Mouse (Mus musculus) right cerebral cortex, adult 2 months (tissue): ENCODE measurements at regions not wholly inside any gene's neighbourhood (a gene's known extent, or its start where the extent isn't known, plus 50 kb on each side); places are given as distances from the start of the nearest gene placed in this dataset.
A peak's percentile ranks its signal among the peaks of the same experiment; 100 is the strongest.

Source experiments
- DNase-seq, 2 experiments: peaks; one replicate each; pipeline ENCODE4 v3.0.0; 2021 to 2022; ENCODE audit warnings: low spot score in 2 of 2

DNA sequence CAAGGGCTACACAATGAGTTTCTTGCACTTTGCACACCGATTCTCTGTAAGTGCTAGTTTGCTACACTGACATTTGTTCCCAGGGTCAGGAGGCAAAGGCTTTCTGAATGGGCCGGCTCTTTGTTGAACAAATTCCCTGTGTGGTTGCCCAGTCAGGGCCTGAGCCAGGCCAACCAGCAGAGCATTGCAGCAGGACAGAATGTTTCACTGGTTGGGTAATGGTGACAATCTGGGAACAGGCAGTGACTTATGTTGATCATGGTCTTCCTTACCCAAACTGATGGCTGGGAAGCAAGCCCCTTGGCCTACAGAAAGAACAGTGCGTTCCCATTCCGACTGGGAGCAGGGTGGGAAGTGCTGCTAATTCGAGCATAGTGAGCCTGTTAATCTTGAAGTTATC lies 363.7 kb upstream of the Satb1 start:
- no peak for DNase-seq

DNA sequence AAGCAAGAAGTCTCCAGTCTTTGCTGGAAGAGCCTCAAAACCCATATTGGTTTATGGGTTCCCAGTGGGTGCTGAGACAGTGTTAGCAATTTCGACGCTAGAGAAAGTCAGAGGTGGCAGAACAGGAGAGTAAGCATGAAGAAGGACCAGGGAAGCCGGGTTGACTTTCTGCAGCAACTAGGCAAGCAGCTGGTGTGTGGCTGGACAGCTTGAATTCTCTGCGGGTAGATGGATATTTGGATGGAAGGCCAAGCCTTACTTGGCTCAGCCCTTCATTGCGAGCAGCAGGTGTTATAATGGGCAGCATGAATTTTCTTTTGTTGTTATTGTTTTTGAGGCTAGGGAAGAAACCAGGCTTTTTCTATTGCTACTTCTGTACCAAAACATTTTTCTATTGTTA lies 362.7 kb upstream of the Satb1 start:
- DNase-seq = no peak

DNA sequence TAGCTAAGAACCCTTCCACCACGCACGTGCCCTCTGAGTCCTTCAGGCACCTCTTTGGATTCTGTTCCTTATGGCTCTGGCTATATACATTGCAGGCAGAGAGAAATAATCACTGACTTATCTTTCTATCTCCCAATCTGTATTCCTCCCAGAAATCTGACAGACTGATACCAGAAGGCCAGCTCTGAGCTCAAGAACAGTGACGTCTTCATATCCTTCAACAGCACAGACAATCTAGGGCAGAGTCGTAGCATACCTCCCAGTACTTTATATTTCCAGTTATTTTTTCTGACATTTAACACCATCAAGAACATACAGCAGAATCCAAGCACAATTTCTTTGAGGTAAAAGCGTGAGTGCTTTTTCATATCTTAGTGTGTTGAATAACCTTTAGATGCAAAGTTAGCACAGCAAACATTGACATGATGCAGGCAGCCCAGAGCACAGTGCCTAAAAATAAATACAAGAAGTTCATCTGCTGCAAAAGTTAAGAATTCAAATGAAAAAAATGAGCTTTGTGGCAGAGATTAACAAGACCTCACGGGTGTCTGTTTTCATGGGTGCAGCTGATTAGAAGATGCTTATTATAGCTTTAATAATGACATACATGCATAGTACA lies 358.1 kb upstream of the Satb1 start:
- DNase-seq = no peak

DNA sequence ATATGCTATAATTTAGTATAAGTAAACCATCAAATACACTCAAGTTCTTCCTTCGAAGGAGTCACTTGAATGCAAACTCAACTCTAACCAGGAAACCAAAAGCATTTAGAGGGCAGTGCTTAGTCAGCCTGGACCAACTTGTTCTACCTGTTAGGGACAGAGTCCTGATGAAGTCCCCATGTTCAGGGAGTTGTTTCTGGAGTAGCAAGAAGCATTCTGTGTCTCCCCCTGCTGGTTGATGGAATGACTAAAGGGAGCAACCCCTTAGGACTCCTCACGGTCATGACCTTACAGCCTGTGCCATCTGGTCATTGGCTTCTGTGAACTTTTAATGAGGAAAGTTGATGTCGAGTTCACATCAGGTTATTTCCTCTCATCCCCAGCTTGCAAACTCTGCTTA lies 349.6 kb upstream of the Satb1 start:
- DNase-seq = peak; percentile 7 to 21

DNA sequence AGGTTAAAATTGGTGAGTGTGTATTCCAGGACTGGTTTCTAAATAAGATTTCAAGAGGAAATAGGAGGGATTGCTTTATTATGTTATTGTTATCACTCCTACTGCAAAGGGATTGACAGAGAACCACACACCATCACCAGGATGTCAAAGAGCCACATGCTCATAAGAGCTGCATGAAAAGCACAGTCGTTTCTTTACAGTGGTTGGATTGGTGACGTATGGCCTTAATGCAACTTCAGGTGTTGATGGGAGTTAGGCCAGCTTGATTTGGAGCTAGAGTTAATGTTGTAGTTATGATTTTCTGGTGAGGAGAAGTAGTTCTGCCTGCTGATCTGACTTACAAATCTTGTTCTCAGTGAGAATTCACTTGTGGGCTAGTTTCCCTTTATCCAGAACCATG lies 344.9 kb upstream of the Satb1 start:
- no peak for DNase-seq

DNA sequence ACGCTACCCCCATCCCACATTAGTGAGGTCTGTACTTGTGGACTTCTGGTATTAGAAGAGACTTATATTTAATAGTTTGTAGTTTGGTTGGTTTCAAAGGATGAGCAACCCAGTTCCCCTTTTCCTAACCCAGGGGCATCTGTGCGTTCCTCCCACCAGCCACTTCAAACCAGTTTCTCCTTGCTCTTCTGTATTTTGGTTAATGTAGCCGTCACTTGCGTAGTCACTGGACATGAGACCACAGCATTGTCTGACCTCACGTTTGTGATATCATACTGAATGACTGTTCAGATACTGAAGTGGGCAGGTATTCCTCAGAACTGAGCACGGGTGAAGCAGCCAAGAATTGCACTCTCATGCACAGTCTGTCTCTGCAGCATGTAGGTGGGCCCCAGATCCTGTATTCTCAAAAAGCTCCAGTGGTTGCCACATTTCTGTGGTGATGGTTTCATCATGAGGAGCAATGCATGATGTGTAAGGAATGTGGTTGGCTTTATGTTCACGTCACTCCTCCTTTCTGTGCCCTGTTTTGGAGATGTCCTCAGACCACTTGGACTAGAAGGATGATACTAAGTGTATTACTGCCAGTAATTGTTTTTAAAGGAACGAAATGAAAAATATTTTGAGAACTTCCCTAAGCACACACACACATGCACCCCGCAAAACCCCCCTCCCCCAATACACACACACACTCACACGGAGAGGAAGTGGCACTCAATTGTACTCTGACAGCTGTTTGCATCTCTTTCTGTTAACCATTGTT lies 335.2 kb upstream of the Satb1 start:
- DNase-seq = peak; percentile 4 to 5

DNA sequence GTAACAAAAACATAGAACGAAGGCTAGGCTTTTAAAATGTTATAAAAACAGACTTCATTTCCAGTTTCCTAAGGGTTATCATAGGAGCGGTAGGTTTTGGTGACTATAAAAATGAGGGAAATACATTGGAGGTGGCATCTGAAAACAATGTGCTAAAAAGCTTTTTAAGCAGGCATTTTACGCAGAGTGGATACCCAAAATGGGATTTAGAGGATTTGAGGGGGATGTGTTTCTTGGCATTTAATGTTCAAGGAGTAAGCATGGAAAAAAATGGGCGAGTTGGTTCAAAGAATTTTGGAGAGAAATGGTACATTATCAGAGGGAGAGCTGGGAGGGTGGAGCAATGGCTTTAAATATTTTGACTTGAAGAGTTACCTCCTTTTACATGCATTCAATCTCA lies 334.6 kb upstream of the Satb1 start:
- no peak for DNase-seq

DNA sequence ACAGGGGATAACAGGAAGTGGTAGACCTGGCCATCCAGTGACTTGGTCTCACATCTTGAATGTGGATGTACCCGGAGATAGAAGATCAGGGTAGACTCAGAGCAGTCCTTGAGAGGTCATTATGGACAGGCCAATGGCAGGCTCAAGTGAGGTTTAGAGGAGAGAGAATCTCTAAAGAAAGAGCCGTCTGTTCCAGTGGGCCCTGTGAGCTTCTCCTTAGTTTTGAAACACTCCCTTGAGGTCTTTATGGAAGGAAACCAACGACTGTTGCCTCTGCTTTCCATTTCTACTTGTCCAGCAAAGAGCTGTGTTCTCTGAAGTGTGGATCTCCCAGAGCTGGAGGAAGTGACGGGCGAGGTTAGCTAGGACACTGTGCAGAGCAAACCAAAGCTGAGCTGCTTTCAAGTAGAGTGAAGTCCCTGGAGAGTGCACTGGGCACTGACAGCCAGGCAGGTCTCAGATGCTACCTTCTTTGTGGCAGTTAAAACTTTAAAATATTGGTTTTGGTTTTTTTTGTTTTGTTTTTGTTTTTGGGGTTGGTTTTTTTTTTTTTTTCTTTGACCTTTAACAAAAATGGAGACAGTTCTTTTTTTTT lies 332.9 kb upstream of the Satb1 start:
- DNase-seq = no peak

DNA sequence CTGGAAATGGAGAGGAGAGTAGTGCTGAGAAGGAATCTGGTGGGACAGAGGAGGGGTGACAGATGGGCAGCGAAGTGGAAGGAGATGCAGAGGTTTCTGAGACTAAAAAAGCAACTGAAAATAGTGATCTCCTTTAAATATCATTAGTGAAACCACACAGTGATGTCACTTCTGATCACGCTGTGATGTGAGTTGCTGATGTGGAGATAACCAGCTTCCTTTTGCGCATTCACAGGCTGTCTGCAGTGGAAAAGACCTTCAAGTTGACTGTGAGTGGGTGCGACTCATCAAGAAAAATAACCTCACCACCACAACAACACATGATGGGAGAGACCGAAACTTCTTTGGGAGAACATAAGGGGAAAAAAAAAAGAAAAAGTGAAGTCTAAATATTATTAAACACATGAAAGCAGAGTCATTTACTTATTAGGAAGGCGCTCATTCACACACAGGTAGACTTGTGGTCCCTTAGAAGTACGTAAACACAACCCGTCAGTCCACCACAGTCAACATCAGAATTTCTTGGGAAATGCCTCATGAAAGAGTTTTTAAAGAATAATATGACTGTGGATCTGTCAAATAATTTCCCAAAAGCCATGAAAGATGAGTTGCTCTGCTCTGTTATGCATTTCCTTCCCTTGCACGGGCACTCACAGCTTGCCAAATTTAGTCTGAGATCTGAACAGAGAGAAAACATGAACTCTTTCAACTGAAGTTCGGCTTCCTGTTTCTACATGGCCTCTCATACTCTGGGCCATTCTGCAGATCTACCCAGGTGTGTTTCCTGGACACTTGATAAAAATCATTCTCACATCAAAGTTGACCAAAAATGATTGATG lies 329.7 kb upstream of the Satb1 start:
- no peak for DNase-seq

DNA sequence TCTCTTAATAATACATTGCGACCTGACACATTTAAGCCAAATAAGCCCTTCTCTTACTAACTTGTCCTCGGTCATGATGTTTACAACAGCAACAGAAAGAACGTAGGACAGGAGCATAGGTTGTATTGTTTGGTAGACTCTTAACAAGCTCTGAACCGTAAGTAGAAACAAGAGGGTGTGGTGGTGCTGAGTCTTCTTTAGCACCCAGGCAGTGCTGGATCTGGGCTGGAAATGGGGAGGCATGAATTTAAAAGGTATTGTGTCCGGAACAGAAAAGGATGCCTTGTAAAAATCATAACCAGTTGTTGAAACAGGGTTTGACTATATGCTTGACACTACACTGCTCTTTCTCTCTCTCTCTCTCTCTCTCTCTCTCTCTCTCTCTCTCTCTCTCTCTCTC lies 317.4 kb upstream of the Satb1 start:
- no peak for DNase-seq

DNA sequence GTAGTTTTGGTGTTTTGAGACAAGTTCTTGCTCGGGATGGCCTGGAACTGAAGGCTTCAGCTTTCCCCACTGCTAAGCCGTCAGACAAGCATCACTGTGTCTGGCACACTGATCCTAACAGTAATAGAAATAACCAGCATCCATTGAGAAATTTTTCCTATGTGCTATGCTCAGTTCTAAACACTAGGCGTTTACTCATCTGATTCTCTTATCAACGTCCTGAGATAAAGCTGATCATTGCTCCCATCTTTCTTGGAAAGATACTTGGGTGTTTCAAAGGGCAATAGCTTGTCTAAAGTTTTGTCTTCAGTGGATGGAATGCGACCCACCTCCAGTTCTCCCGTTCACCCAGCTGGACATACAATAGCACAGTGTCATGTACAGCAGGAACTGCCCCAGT lies 316.7 kb upstream of the Satb1 start:
- DNase-seq = no peak

DNA sequence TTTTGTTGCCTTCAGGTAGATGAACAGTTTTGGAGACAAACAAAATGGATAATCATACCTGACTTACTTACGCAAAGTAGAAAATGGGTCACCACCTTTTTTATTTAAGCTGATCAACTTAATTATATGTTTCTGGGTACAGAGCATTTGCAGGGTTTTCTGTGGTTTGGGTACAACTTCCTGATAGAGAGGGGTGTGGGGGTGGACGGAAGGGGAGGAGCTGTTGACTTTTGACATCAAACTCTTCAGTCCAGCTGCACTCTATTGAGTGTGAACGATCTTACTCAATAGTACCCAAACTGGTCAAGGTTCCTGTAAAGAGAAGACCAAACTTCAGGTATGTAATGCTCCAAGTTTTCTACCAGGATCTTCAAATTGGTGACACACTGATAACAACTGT lies 316.0 kb upstream of the Satb1 start:
- no peak for DNase-seq

DNA sequence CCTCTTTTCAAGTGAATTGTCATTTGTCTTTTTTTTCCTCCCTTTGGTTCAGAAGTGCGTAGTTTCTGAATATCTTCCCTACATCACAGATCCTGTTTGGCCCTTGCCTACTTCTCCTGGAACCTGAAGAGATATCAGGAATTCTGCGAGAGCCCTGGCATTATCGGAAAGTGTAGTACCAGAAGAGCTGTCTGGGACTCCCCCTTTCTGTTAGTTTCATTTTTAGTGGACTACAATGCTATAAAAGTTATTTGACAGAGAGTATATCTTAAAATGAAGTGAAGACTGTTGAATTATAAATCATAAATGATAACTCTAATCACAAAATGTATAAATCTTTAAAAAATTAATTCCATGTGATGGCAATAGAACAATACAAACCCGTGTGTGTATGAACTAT lies 270.8 kb upstream of the Satb1 start:
- DNase-seq = no peak

DNA sequence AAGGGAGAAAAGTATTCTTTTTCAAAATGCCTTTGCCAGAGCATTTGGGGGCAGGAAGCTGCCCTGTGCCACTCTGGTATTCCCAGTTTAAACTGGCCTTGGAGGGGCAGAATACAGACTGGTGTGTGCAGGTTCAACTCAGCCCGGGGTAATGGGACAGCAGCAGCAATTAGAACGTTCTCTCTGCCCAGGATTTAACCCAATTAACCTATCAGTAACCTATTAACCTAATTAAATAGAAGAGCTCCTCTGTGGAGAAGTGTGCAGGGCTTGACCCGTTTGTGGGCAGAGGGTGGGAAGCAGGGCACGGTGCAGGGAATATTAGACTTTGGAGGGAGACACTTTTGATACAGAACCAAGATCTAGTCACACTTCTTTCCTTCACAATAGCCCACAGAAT lies 252.7 kb upstream of the Satb1 start:
- DNase-seq = no peak

DNA sequence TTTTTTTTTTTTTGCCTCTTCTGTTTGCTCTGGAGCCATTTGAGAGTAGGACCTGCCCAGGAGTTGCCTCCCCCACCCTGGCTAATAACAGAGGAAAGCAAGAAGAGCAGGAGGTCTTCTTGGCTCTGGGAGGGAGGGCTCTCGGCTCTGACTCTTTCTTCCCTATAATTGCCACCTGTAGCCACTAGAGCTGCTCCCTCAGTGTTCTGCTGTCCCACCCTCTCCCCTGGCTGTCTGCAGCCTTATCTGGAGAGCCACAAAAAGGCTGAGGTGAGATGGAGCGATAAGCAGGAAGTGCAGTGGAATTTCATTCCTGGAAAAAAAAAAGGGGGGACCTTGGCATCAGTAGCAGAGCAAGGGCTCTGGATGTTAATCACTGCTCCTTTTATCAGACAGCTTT lies 251.4 kb upstream of the Satb1 start:
- no peak for DNase-seq

DNA sequence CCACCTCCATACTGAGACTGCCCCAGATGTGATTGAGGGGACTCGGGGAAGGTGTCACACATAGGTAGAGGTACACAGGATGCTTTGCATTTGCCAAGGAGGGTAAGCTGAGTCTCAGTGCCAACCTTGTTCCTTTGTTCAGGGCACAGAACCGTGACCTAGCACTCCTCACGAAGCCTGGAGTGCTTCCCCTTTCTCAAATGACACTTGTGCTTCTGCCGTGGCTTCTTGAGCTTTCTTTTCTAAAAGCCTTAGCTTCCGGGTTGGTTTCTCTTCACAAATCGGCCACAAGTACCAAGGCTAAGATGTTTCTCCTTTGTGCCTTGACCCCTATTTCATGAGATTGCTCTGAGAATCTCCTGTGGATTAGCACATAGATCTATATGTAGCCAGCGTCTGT lies 246.2 kb upstream of the Satb1 start:
- DNase-seq = no peak

DNA sequence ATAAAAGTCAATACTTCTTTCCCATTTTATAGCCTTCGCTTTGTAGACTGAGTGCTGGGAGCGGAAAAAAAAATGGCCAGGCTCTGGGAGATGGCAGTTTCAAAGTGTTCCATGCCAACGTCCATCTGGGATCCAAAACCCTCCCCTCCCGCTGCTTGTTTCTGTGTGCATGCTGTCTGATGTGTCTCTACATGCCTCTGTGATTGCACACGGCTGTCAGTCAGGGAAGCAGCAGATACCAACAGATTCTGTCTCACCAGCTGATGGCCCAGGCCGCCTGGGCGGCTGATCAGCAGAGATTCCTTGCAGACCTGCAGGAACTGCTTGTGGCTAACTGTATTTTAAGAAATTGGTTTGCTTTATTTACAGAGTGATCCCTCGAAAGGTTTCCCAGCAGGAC lies 245.4 kb upstream of the Satb1 start:
- DNase-seq = no peak

DNA sequence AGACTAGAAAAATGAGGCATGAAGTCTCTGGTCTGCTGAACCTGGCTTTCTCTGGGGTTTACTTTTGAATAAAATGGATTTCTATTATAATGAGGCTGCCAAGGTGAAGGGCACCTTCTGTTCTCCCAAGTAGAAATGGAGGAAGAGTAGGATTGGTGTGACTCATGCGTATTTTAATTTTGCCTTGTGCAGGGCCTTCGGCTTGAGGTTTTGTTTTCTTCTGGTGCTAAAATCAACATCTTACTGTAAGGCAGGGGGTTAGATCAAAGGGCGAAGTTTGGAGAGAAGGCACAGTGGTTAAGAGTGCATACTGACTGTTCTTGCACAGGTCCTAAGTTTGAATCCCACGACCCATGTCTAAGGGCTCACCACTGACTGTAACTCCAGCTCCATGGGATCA lies 244.9 kb upstream of the Satb1 start:
- no peak for DNase-seq

DNA sequence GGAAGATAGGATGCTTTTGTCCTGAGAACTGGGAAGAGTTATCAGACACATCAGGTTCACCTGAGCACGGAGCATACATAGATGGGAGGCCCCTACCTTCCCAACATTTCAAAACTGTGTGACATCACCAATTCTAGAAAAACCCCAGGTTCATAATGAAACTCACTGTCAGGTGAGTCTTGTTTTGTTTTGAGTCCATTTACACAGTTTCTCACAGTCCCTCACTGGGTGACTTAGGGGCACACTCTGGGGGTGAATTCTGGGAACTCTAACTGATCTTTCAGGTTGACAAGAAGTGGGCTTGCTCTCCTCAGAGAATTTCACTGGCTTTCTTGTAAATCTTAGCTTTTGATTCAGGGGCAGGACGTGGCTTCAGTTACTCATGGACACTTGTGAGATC lies 243.7 kb upstream of the Satb1 start:
- no peak for DNase-seq

DNA sequence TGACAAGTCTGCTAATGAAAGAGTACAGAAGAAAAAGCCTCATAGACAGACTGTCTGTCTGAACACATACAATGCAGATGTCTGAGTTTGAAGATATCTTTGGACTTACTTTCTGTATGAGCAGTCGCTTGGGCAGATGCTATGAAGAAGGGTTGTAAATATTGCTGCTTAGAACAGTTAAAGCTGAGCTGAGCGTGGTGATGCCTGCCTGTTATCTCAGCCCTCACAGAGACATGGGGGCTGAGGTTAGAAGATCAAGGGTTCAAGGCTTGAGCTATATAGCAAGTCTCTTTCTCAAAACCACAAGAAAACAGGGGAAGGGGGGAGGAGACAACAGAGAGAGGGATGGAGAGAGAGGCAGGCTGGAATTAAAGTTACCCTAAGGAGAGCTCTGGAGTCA lies 234.6 kb upstream of the Satb1 start:
- no peak for DNase-seq

DNA sequence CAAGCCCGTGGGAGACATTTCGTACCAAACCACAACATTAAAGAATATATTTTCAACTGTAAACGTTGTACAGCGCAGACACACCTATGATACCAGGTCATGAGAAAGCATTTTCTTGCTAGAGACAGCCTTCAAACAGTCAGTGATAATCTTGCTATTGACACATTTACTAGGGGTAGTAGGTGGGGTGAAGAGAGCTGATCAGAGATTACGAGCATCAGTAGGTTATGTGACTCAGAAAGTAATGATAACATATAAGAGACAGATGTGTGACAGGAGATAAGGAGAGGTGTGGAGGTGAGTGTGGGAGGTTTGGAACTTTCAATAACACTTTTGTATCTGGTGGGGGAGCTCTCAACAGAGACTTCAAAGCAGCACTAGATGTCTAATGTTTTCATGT lies 231.5 kb upstream of the Satb1 start:
- no peak for DNase-seq

DNA sequence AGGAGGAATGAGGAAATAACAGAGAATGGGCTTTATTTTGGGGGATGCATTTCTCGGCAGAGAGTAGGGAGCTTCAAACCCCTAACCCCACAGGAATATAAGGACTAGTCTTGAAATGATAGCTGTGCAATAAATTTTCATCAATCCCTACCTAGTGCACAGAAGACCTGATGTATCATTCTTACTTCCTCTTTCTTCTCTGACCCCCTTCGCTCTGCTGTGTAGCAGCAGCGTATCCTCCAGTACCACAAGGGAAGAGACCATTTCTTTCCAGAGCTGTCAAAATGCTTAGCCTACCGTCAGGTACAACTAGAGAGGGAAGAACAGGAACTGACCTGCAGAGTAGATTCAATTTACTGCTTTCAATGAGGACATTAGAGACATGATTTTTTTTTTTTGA lies 230.0 kb upstream of the Satb1 start:
- no peak for DNase-seq
